Mouse (Mus musculus): ENCODE measurements around the gene Mvb12b.

DNA sequence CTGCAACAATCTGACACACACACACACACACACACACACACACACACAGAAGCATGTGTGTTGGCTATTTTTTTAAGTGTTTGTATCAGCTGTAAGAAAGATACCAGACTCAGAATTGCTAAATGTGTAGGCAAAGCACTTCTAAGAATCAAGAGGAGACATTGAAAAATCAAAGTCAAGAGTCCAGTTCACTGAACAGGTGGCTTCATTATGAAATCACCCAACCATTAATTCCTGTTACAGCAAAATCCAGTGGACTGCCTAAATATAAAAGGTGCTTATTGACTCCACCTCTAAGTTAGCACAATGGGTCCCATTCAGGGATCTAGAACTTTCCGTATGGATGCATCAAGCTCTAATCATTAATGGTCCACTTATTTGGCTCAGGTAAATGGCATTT is 103.0 kb downstream of the Mvb12b start:
- TF ChIP-seq CTCF (IDR thresholded peaks at IDR 0.05; ENCODE audit: control insufficient read depth, insufficient read depth, insufficient read length), result no peak
- TF ChIP-seq MAX (IDR thresholded peaks at IDR 0.05), result no peak
- TF ChIP-seq MYOG (IDR thresholded peaks at IDR 0.05; ENCODE audit: control insufficient read depth, extremely low read depth, insufficient read length), result no peak
- TF ChIP-seq USF1 (IDR thresholded peaks at IDR 0.05; ENCODE audit: low read depth), result no peak
- no peak for TF ChIP-seq MYOD1 (IDR thresholded peaks at IDR 0.05; ENCODE audit: control insufficient read depth, insufficient read length, low read depth)
